Mouse (Mus musculus) limb, embryonic 10.5 days (tissue): ENCODE measurements around the gene Slco2a1. TPM values are rescaled to one million over a fixed set of nuclear protein-coding genes. Genes with fewer than 3 reads are reported as not detected.

Experiments
- DNase-seq: peaks from one replicate; pipeline ENCODE4 v3.0.0-alpha.2; 2017; ENCODE audit warnings: low spot score
- H3K27ac ChIP-seq: fragments of 300-500 bp; sonication (generic); 2 replicates; pipeline ENCODE4 v1.5.1; 2016; ENCODE audit warnings: mild to moderate bottlenecking
- H3K27me3 ChIP-seq: fragments of 300-500 bp; sonication (generic); 2 replicates; pipeline ENCODE4 v1.6.1; 2016; ENCODE audit warnings: low read depth, mild to moderate bottlenecking; ENCODE audit not compliant: poor library complexity, severe bottlenecking
- H3K36me3 ChIP-seq: fragments of 300-500 bp; sonication (generic); 2 replicates; pipeline ENCODE4 v1.6.1; 2016; ENCODE audit warnings: mild to moderate bottlenecking, moderate library complexity
- H3K4me1 ChIP-seq: fragments of 300-500 bp; sonication (generic); 2 replicates; pipeline ENCODE4 v1.6.1; 2016
- H3K4me3 ChIP-seq: fragments of 300-500 bp; sonication (generic); 2 replicates; pipeline ENCODE4 v1.5.1; 2016; ENCODE audit warnings: mild to moderate bottlenecking, moderate library complexity
- H3K9me3 ChIP-seq: fragments of 300-500 bp; sonication (generic); replicated peaks from 2 replicates; pipeline ENCODE4 v1.6.1; 2016; ENCODE audit warnings: mild to moderate bottlenecking
- WGBS: fragments of 180-500 bp; shearing (Covaris S2); methylation state at CpG from one replicate; pipeline ENCODE4 v1.1.7; 2016; 5-methylcytosine and 5-hydroxymethylcytosine counted together
- polyA plus RNA-seq: library from polyadenylated mRNA; unstranded; fragments of >200 nt; fragmentation: Nextera tagmentation; extraction: Ambion mirVana; gene quantifications from 2 replicates; pipeline ENCODE4 v1.2.1, GENCODE M21; 2016

The Slco2a1 gene
- polyA plus RNA-seq, 1 experiment from 2014 or later, result 0.50 TPM

DNA sequence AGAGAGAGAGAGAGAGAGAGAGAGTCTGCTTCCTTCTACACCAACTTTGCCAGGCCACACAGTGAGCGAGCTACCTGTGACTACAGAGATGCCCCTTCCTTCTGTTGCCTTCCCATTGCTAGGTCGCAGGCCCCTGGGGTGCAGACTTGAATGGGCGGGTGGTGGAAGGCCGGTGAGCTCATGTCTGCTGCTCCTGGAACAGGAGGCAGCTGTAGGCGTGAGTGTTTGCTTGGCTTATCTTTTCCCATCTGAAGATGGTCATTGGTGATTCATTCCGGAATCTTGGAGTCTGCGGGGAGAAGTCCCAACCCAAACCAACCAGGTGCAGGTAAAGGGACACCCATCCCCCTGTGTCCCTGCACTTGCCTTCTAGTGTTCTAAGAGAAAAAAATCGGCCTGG, 40.5 kb downstream of the Slco2a1 start:
- no peak for DNase-seq
- H3K27me3 ChIP-seq, result no peaks in the 10 kb centered on the region
- no peaks in the 10 kb centered on the region for H3K36me3 ChIP-seq
- H3K27ac ChIP-seq, result no peak overlapping the region
- 67% methylated on average over 8 of the region's 8 CpGs for WGBS
- H3K4me1 ChIP-seq, result peaks cover 7% of the 10 kb centered on the region; the same call in 1 of the 2 replicates
- H3K9me3 ChIP-seq, result no peaks in the 10 kb centered on the region
- no peak overlapping the region for H3K4me3 ChIP-seq

DNA sequence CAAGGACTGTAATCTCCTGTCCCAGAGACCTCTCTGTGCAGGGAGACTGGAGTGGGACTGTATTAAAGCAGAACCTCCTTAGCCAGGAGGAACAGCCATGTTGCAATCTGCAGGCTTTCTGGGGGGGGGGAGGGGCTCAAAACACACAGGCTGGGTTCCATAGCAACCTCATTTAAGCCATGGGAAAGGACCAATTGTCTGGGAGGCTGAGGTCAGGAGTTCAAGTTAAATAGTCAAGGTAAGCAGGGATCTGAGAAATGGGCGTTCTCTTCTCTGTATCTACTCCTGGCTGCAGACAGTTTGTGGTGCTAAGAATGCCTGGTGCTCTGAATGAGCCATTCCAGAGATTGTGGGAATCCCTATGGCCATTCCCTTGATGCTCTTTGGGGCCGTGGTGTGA, 41.5 kb downstream of the Slco2a1 start:
- Histone ChIP-seq H3K27me3 (no peaks in the 10 kb centered on the region), H3K9me3 (no peaks in the 10 kb centered on the region), H3K36me3 (no peaks in the 10 kb centered on the region), H3K4me3 (no peak overlapping the region), H3K4me1 (peaks cover 7% of the 10 kb centered on the region; the same call in 1 of the 2 replicates), H3K27ac (no peak overlapping the region)
- no peak for DNase-seq
- WGBS, result 85% methylated on average over 2 of the region's 2 CpGs

DNA sequence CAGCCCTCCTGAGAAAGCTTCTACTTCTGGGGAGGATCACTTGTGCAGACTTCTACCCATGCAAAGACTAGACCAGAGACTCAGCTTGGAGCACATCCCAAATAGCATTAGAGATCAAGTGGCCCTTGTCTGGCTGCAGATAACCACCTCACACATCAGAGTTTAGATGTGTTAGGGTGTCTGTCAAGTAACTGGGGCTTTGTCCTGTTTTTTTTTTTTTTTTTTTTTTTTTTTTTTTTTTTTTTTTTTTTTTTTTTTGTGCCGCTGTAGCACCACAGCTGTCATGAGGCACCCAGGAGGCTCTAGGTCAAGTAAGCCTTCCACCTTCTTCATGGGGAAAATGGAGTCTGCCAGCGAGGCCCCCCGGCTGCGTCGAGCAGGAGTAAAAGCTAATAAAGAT, 42.7 kb downstream of the Slco2a1 start:
- Histone ChIP-seq H3K4me3 (no peak overlapping the region), H3K27me3 (no peaks in the 10 kb centered on the region), H3K4me1 (peaks cover 7% of the 10 kb centered on the region; the same call in 1 of the 2 replicates), H3K27ac (no peak overlapping the region), H3K9me3 (no peaks in the 10 kb centered on the region), H3K36me3 (no peaks in the 10 kb centered on the region)
- no peak for DNase-seq
- WGBS, result 87% methylated on average over 5 of the region's 5 CpGs

DNA sequence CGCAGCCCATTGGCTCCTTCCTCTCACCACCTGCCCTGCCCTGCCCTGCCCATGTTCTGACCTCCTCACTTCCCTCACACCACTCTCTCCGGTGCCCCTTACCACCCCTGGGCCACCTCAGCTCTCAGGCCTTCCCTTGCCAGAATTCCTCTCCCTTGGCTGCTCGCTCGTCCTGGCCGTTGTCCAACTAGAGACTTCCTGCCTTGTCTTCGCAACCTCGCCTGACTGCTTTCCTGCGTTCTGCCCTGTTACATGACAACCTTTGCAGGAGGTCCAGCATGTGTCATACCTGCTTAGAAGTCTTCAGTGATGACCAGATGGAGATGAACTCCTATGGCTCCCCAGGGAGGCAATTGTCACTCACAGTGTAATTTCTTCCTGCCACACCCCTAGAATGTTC, 43.7 kb downstream of the Slco2a1 start:
- Histone ChIP-seq H3K36me3 (no peaks in the 10 kb centered on the region), H3K4me1 (peaks cover 6% of the 10 kb centered on the region; the same call in 1 of the 2 replicates), H3K9me3 (no peaks in the 10 kb centered on the region), H3K27me3 (no peaks in the 10 kb centered on the region), H3K4me3 (no peak overlapping the region), H3K27ac (no peak overlapping the region)
- DNase-seq, result no peak
- 86% methylated on average over 8 of the region's 8 CpGs for WGBS

DNA sequence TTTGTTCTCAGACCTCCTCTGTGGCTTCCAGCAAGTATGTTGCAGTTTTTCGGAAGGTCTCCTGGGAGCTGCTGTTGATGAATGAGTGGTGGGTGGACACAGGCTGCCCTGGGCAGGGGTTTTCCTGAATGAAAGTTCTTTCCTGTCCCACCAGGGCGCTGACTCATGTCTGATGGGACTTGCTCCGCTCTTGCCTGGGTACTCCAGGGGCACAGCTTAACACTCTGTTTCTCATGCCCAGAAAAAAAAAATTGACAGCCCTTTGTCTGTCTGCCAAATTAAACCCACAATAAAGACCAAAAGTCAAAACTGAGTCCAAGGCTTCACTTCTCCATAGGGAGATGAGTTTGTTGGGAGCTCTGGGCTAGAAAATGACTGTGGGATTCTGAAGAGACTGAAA, 44.9 kb downstream of the Slco2a1 start:
- Histone ChIP-seq H3K27me3 (no peaks in the 10 kb centered on the region), H3K4me3 (no peak overlapping the region), H3K27ac (no peak overlapping the region), H3K9me3 (no peaks in the 10 kb centered on the region), H3K36me3 (no peaks in the 10 kb centered on the region), H3K4me1 (no peaks in the 10 kb centered on the region)
- no peak for DNase-seq
- WGBS, result 92% methylated on average over 3 of the region's 3 CpGs

DNA sequence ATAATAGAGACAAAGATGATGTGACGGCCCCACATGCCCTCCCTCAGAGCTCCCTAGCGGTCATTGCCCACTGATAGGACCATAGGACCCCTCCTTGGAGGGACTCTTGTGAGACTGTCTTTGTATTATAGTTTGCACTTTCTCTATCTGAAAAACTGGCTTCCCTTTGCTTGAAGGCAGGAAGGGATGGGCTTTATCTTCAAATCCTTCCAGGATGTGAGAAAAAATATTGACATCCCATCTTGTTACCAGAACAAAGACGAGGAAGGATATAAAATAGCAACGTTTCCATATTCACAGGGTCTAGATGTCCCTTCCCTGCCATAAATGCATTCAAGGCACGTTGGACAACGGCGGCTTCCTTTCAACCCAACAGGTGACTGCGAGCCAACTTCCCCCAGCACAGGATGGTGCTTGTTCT, 48.5 kb downstream of the Slco2a1 start:
- Histone ChIP-seq H3K36me3 (no peaks in the 10 kb centered on the region), H3K4me1 (no peaks in the 10 kb centered on the region), H3K4me3 (no peak overlapping the region), H3K27me3 (no peaks in the 10 kb centered on the region), H3K9me3 (no peaks in the 10 kb centered on the region), H3K27ac (no peak overlapping the region)
- 83% methylated on average over 8 of the region's 8 CpGs for WGBS
- DNase-seq, result no peak

DNA sequence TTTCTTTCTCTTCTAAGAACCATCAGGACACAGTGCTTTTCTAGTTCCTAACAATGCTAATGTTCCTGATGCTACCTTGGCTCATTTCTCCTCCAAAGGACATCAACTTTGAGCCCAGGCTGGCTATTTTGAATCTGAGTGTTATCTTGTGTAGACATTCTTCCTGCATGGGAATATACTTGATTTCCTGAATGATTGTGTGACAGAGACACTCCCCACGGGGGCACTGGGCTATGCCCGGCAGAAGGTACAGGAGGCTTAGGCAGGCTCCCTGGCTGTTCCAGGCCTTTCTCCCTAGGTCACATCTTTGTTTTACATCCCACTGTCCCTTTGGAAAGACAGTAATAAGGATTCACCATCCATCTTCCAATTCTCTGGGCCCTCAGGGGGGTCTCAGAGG, 49.8 kb downstream of the Slco2a1 start:
- no peak overlapping the region for H3K27ac ChIP-seq
- H3K9me3 ChIP-seq, result no peaks in the 10 kb centered on the region
- DNase-seq, result no peak
- H3K36me3 ChIP-seq, result no peaks in the 10 kb centered on the region
- no peaks in the 10 kb centered on the region for H3K27me3 ChIP-seq
- H3K4me1 ChIP-seq, result no peaks in the 10 kb centered on the region
- WGBS, result 83% methylated on average over 2 of the region's 2 CpGs
- H3K4me3 ChIP-seq, result no peak overlapping the region

DNA sequence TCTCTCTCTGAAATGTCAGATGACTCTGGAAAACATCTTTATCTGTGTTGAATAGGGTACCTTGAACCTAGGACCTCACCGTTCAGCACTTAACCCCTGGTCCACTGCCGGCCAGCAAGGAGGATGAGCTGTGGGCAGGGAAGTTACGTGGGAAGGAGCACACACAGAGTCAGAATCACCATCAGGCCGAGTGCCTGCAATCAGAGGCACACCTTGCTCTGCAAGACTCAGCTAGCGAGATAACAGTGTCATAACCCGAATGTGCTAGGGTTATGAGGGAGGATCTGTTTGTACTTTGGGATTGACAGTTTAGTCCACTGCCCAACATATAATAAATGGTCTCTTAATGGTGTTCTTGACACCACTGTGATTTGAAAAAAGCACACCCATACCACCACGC, 50.2 kb downstream of the Slco2a1 start:
- no peaks in the 10 kb centered on the region for H3K4me1 ChIP-seq
- H3K36me3 ChIP-seq, result no peaks in the 10 kb centered on the region
- H3K9me3 ChIP-seq, result no peaks in the 10 kb centered on the region
- 80% methylated on average over 7 of the region's 7 CpGs for WGBS
- H3K27ac ChIP-seq, result no peak overlapping the region
- DNase-seq, result no peak
- H3K4me3 ChIP-seq, result no peak overlapping the region
- no peaks in the 10 kb centered on the region for H3K27me3 ChIP-seq

DNA sequence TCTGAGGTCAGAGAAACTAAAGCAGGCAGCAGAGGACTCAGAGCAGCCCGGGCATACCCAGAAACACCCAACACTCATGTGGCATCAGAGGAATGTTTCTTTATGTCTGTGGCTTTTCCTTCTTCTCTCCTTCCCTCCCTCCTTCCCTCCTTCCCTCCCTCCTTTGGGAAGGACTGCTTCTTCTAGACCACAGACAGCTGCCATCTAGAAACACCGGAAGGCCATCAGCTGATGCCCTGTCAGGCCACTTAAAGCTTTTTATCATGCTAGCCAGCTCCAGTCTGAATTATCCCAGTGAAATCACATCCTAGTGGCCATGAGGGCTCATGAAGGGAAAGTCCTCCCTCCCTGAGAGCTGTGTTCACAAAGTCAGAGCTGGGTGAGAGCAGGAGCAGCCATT, 52.1 kb downstream of the Slco2a1 start:
- no peak overlapping the region for H3K27ac ChIP-seq
- 87% methylated on average over 2 of the region's 2 CpGs for WGBS
- H3K27me3 ChIP-seq, result no peaks in the 10 kb centered on the region
- no peaks in the 10 kb centered on the region for H3K36me3 ChIP-seq
- DNase-seq, result no peak
- H3K4me3 ChIP-seq, result no peak overlapping the region
- no peaks in the 10 kb centered on the region for H3K4me1 ChIP-seq
- H3K9me3 ChIP-seq, result no peaks in the 10 kb centered on the region

DNA sequence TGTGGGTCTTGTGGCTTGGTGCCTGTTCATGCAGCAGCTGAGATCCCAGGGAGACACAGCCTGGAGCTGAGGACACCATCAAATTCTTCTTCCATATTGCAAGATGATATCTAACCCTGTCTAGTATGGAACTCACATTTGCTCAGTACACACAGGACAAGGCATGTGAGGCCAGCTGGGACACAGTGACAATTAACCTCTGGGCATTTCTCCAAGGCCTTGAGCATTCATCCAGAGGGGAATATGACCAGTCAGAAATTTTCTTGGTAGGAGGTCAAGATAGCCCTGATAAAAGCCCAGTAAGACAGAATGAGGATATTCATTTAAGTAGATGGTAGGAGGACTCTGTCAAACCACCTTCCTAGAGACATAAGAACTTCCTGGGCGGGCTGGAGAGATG, 56.9 kb downstream of the Slco2a1 start:
- WGBS, result 59% methylated on average over 1 of the region's 1 CpGs

DNA sequence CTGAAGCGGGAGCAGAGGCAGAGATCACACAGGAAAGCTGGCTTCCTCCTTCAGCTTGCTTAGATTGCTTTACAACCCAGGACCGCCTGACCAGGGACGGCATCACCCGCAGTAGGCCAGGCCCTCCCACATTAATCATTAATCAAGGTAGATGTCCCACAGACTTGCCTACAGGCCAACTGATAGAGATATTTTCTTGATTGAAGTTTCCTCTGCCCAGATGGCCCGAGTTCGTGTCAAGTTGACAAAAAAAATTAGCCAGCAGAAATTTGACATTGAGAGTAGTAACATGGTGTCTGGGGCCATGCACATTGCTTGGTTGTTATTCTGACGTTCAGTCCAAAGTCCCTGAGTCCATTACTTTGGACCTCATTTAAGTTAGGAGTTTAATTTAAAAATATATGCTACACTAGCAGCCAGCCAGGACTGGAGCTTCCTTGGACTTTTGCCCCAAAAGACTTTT, 60.6 kb downstream of the Slco2a1 start:
- Histone ChIP-seq H3K9me3 (no peaks in the 10 kb centered on the region), H3K4me1 (peaks cover under 1% of the 10 kb centered on the region; the same call in 1 of the 2 replicates), H3K27ac (no peak overlapping the region), H3K36me3 (no peaks in the 10 kb centered on the region), H3K4me3 (no peak overlapping the region), H3K27me3 (no peaks in the 10 kb centered on the region)
- WGBS, result 69% methylated on average over 7 of the region's 7 CpGs
- DNase-seq, result no peak

More for the DNA sequence above, 56.9 kb downstream of the Slco2a1 start:
- Histone ChIP-seq H3K4me3 (no peak overlapping the region), H3K27ac (no peak overlapping the region), H3K4me1 (no peaks in the 10 kb centered on the region), H3K9me3 (no peaks in the 10 kb centered on the region), H3K27me3 (no peaks in the 10 kb centered on the region), H3K36me3 (no peaks in the 10 kb centered on the region)
- no peak for DNase-seq

DNA sequence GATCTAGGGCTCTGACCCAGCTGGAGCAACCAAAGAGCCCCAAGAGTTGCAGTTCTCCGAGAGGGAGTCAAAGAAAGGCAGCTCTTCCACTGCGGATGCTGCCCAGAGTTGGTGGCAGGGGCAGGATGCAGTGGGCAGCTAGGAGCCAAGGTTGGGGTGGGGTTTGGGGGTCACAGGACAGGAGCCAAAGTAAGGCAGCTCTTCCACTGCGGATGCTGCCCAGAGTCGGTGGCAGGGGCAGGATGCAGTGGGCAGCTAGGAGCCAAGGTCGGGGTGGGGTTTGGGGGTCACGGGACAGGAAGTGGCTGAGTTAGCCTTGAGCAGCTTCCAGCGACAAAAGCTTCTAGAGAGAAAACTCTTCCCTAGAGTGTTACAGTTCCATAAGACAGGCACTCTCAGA, 65.3 kb downstream of the Slco2a1 start:
- Histone ChIP-seq H3K36me3 (no peaks in the 10 kb centered on the region), H3K4me3 (no peak overlapping the region), H3K9me3 (no peaks in the 10 kb centered on the region), H3K27me3 (no peaks in the 10 kb centered on the region), H3K4me1 (peaks cover 21% of the 10 kb centered on the region), H3K27ac (no peak overlapping the region)
- WGBS, result 77% methylated on average over 7 of the region's 7 CpGs
- DNase-seq, result no peak

DNA sequence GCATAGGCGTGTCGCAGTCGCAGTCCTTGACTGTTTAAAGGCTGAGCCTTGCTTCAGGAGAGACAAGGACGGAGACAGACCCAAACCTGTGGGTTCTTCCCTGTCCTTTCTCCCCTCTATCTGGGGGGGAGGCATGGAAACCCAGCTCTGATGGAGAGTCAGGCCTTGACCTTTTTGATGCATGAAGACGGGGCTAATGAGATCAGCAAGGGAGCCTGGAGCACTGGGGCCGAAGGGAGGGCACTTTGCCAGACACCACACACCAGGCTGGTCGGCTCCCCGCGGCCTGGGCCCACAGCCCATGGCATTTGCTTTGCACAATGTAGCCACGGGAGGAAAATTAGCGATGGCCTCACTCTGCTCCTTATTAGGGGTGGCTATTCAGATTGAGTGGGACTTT, 66.5 kb downstream of the Slco2a1 start:
- no peak for DNase-seq
- Histone ChIP-seq H3K4me1 (peaks cover 21% of the 10 kb centered on the region), H3K27ac (no peak overlapping the region), H3K9me3 (no peaks in the 10 kb centered on the region), H3K36me3 (no peaks in the 10 kb centered on the region), H3K27me3 (no peaks in the 10 kb centered on the region), H3K4me3 (no peak overlapping the region)
- WGBS, result 79% methylated on average over 11 of the region's 11 CpGs

DNA sequence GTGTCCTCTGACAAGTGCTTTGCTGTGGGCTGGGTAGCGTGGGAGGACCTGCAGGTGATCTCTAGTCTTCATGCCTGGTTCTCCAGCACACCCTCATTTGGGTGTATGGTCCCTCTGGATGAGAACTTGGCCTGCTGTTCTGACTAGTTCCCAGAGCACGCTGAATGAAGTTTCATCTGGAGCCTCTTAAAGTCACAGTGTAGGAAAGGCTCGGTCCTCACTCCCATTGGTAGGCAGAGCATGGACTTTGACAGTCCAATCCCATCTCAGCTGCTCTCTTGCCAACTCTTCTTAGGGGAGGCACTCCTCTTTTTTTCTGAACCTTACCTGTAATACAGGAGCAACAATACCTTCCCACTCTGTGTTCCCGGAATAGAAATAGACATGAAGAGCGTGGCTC, 67.7 kb downstream of the Slco2a1 start:
- Histone ChIP-seq H3K27me3 (no peaks in the 10 kb centered on the region), H3K4me1 (peaks cover 25% of the 10 kb centered on the region), H3K4me3 (no peak overlapping the region), H3K9me3 (no peaks in the 10 kb centered on the region), H3K36me3 (no peaks in the 10 kb centered on the region), H3K27ac (no peak overlapping the region)
- 92% methylated on average over 5 of the region's 5 CpGs for WGBS
- no peak for DNase-seq
